12 mouse cellular contexts compared by ENCODE assay signal in the genomic region with DNA sequence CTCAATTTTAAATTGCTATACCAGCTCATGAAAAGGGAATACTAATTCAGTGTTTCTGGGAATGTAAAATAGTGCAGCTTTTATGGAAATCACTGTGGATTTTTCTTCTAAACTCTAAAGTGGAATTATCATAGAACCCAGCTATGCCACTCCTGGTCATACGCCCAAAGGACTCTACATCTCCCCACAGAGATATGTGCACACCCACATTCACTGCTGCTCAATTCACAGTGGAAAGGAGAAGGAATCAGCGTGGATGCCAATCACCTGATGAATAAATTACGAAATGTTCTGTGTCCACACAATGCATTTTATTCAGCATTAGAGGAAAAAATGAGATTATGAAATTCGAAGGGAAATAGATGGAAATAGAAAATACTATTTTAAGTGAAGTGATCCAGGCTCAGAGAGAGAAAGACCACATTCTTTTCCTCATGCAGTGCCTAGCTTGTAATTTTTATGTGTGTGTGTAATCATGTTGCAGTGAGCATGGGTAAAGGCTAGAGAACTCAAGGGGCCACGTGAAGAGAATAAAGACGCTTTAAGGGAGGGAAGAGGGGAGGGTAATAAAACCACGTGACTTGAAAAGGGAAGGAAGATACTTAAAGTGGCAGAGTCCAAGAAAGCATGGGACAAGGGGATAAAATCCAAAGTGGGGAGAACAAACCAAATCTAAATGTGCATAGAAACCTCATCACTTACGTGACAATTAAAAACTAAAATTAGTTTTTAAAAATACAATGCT.
DNase-seq lines count a peak whose midpoint lies in the region; ATAC-seq and TF ChIP-seq lines count a peak whose summit lies in the region.
"Had no signal": no experiment of that assay in that cellular context is flagged by ENCODE, and none has a peak within 500 bp of the region (broad histone marks: within the 10 kb centered on the region; RNA-seq: fewer than 3 reads in every experiment).

No protein-coding gene starts in this region.

- intact Hi-C loops in left cerebral cortex, postnatal 25 days (cut with DNase I), result no loop called here
- intact Hi-C loops in left cerebral cortex, postnatal 36 days (cut with DNase I), result no loop called here

- TF ChIP-seq CTCF in hindbrain, postnatal 0 days (IDR thresholded peaks at IDR 0.05; ENCODE audit: low read depth), result no peak

- peak; percentile 16 for DNase-seq in embryo, embryonic 10.5 days (ENCODE audit: low spot score)
- no peak for DNase-seq in embryo, embryonic 10 days (ENCODE audit: low spot score)
- DNase-seq in left cerebral cortex, postnatal 25 days (ENCODE audit: low spot score in 2 of 2), result peak; percentile 5 to 56
- DNase-seq in left cerebral cortex, postnatal 36 days (ENCODE audit: low spot score in 2 of 2), result no peak
- no peak for DNase-seq in hindbrain, postnatal 0 days (ENCODE audit: low spot score)
- peak; percentile 73 for DNase-seq in retina, postnatal 1 day
- no peak for DNase-seq in lung, adult 18-20 months
- DNase-seq: liver, embryonic 13.5 days had no signal

- 35% methylated on average over 8 of the region's 8 CpGs for WGBS in hindbrain, postnatal 0 days

- H3K4me3 ChIP-seq in hindbrain, postnatal 0 days (ENCODE audit: low read length), result no peak overlapping the region
- H3K4me3 ChIP-seq: embryonic facial prominence, embryonic 15.5 days; kidney, embryonic 15.5 days; liver, embryonic 13.5 days had no signal

- no peaks in the 10 kb centered on the region for H3K9me3 ChIP-seq in hindbrain, postnatal 0 days (ENCODE audit: low read length)
- H3K9me3 ChIP-seq: embryonic facial prominence, embryonic 15.5 days; kidney, embryonic 15.5 days; liver, embryonic 13.5 days had no signal

- no peaks in the 10 kb centered on the region for H3K27me3 ChIP-seq in hindbrain, postnatal 0 days (ENCODE audit: insufficient read depth, low read length)
- H3K27me3 ChIP-seq: embryonic facial prominence, embryonic 15.5 days; kidney, embryonic 15.5 days; liver, embryonic 13.5 days; Patski had no signal

- H3K4me1 ChIP-seq in hindbrain, postnatal 0 days (ENCODE audit: insufficient read depth, low read length), result no peaks in the 10 kb centered on the region
- H3K4me1 ChIP-seq: embryonic facial prominence, embryonic 15.5 days; kidney, embryonic 15.5 days; liver, embryonic 13.5 days had no signal

- no peak overlapping the region for H3K27ac ChIP-seq in hindbrain, postnatal 0 days
- H3K27ac ChIP-seq: embryonic facial prominence, embryonic 15.5 days; kidney, embryonic 15.5 days; liver, embryonic 13.5 days had no signal

- H3K4me2 ChIP-seq in hindbrain, postnatal 0 days (ENCODE audit: low read depth, low read length), result no peak overlapping the region
- H3K4me2 ChIP-seq: embryonic facial prominence, embryonic 15.5 days; kidney, embryonic 15.5 days; liver, embryonic 13.5 days had no signal

- ATAC-seq in hindbrain, postnatal 0 days, result 0 out of 2 replicates have a peak, but pooled peaks have one; percentile 47
- no peak for ATAC-seq in CD4-positive, CD25-positive, alpha-beta regulatory T cell, adult 4 months
- ATAC-seq: Patski had no signal

- H3K36me3 ChIP-seq in hindbrain, postnatal 0 days (ENCODE audit: insufficient read depth, low read length), result no peaks in the 10 kb centered on the region
- H3K36me3 ChIP-seq: embryonic facial prominence, embryonic 15.5 days; kidney, embryonic 15.5 days; liver, embryonic 13.5 days had no signal

- no peak overlapping the region for H3K9ac ChIP-seq in hindbrain, postnatal 0 days (replicated peaks; ENCODE audit: low read length)
- H3K9ac ChIP-seq: embryonic facial prominence, embryonic 15.5 days; kidney, embryonic 15.5 days; liver, embryonic 13.5 days had no signal

Comparison
In these comparisons a context has a peak if more than half of its experiments do, and no peak if none do; other contexts are left out.
1. DNase-seq: peak in embryo, embryonic 10.5 days (single experiment), left cerebral cortex, postnatal 25 days (2 of 2) and retina, postnatal 1 day (single experiment); none in embryo, embryonic 10 days (single experiment), left cerebral cortex, postnatal 36 days (0 of 2), hindbrain, postnatal 0 days (single experiment) and lung, adult 18-20 months (0 of 2).